Mouse (Mus musculus) small intestine, adult 2 months (tissue): Measurements from ENCODE around the gene Lyar.

ENCODE experiments used
- CTCF ChIP-seq: fragments of 200-500 bp; IDR thresholded peaks from 2 replicates; pipeline ENCODE4 v1.5.1; 2012; ENCODE audit warnings: low read depth, mild to moderate bottlenecking, control low read depth, inconsistent platforms, low read length, moderate library complexity, mixed read lengths; ENCODE audit not compliant: insufficient replicate concordance, insufficient read length; ENCODE audit errors: extremely low read depth
- POLR2A ChIP-seq: fragments of 200-500 bp; IDR thresholded peaks from 2 replicates; pipeline ENCODE4 v1.6.1; 2012; ENCODE audit warnings: low read depth, mild to moderate bottlenecking, control low read depth, inconsistent platforms, low read length, moderate library complexity

DNA sequence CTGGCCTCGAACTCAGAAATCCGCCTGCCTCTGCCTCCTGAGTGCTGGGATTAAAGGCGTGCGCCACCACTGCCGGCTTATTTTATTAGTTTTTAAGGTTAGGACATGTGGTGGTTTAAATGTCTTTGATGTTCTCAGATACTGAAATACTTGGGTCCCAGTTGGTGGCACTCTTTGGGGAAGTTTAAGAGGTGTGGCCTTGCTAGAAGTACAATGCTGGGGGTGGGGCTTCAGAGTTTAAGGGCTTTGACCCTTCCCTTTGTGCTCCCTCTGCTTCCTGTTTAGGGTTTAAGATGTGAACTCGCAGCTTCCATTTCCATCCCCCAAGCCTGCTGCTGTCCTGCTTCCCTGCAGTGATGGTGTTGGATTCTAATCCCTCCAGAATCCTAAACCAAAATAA lies 21.7 kb downstream of the Lyar start:
- TF ChIP-seq CTCF (no peak), POLR2A (no peak)
